Mouse (Mus musculus) adrenal gland, postnatal 4 days (tissue): ENCODE data around the gene Neurl3. TPM values are rescaled to one million over a fixed set of nuclear protein-coding genes. Genes with fewer than 3 reads are reported as not detected.

Source experiments
- DNase-seq, 2 experiments: peaks; one replicate each; pipeline ENCODE4 v3.0.0; 2021 to 2022; ENCODE audit warnings: low spot score in 2 of 2, mixed read lengths in 2 of 2
- total RNA-seq, 2 experiments: library from RNA; stranded (reverse); gene quantifications; 2 replicates each; pipeline ENCODE4 v1.2.3; 2021

Gene Neurl3
- total RNA-seq, 2 experiments from 2014 or later: 8.0 to 10.4 TPM

DNA sequence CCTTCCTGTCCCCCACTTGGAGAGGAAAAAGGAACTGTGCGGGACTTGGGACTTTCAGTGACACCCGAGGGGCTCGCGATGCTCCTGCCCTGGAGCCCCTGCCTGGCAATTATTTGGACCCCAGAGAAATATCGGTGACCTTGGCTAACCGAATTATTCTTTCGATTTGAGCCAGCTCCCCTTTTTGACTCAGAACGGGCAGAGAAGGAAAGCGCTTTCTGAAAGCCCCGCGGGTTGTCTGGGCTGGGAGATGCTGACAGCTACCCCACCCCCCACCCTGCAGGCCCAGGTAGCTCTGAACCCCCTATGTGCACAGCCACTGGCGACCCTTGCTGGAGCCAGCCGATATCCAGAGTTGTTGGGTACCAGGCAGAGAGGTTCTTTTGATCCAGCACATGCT lies 24.6 kb upstream of the Neurl3 start:
- no peak for DNase-seq

DNA sequence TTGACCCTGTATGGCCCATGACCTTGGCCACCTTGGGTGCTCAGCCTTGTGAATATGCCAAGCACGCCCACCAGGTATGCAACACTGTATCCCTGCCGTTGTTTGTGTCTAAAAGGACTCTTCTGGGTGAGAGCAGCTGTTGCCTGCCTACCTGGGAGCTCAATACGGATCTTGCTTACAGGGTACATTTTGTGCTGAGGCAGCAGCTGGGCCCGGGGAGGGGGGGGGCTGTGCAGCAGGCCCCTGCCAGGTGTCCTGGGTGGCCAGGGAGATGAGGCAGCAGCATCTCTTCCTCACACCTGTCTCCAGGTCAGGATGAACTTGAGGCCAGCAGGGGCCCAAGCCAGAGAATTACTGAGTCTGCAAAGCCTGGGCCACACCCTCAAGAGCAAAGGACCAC lies 23.6 kb upstream of the Neurl3 start:
- no peak for DNase-seq

GRCm38 (mm10) chr1:36296466-36297149 lies 22.1 kb upstream of the Neurl3 start:
- DNase-seq: no peak

DNA sequence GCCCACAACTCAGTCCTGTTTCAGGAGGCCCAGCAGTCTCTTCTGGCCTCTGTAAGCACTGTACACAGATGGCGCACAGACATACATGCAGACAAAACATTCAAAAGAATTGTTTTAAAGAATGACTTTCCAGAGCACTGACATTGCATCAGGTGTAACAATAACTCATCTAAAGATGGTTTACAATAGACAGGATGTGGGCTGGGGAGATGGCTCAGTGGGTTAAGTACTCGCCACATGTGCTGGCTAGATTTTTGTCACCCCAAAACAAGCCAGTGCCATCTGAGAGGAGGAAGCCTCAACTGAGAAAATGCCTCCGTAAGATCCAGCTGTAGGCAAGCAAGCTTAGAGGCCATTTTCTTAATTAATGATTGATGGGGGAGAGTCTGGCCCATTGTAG lies 19.9 kb upstream of the Neurl3 start:
- DNase-seq: no peak

DNA sequence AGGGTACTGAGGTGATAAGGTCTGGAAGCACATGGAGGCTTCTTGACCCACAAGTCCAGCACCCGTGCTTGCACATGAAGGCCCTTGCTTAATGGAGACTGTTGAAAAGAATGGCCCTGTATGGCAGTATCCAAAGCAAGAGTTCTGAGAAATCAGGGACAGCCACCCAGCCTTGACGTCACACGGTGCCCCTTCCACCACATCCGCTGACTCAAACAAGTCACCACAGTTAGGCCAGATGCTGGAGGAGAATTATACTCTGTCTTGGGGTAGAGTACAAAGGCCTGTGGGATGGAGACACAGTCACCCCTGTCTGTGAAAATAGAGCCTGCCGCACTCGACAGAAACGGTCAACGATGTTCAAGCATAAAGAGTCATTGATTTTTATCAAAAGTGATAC lies 19.0 kb upstream of the Neurl3 start:
- no peak for DNase-seq

- DNase-seq: no peak
These were observed 7.4 kb upstream of the Neurl3 start for GRCm38 (mm10) chr1:36281849-36282248.

- no peak for DNase-seq
These were observed 6.5 kb upstream of the Neurl3 start for GRCm38 (mm10) chr1:36280938-36281337.

GRCm38 (mm10) chr1:36279202-36279601 lies 4.7 kb upstream of the Neurl3 start:
- peak; percentile 47 to 74 for DNase-seq

DNA sequence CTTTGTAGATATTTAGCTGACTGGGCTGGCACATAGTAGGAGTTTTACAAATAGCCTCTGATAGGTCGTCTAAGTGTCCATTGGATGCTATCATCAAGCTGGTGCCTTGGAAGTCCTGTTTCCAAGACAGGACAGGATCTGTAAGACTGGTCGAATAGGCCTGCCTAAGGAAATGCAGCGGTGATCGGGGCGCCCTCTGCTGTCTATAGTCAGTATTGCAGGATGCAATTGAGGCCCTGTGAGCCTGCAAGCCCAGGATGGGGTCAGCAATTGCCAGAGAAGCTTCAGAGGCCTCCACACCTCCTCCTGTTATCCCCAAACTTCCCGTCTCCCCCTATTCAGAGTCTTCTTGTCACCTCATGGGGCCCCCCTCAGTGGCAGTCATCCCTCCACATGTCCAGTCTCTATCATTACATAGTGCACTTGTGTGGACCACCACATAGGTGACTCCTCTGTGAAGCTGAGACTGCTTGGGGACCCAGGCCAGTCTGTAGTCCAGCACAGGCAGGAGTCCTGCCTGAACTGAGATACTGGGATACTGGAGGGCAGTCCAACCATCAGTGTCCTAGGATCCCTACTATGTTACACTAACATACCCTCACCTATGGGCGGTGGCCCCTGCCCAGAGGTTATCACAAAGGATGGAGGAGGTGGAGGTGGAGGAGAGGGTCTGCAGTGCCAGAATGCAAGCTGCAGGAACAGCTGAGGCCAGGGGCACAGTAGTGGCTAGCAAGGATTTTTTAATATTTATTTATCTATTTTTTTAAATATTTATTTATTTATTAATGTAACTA lies 3.0 kb upstream of the Neurl3 start:
- DNase-seq: peak; percentile 43 to 62

DNA sequence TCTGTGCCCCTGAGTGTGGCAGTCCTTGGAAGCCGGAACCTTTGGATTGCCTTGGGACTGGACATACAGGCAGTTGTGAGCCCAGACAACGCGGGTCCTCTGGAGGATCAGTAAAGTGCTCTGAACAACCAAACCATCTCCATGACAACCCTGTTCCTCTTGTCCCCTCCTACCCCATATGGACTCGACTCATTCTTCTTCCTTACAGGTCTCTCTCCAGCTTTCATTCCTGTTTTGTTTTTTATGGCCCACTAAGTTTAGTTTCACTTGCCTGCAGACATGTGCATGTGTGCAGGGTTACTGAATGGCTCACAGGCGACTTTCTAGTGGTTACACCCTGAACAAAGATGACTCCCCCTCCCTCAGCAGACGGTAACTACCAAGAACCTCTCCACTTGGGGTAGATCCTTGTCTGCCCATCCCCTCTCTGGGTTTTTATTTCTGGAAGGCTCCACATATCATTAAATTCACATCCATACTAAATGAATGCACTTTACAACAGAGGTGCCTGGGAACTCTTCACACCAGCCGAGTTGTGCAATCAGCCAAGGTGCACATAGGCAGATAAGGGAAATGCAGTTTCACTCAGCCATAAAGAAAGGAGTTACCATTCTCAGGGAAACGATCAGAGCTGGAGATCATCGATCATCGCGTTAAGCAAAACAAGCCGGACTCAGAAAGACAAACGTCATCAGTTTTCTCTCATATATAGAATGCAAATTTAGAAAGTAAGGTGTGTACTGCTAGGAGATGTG lies 1.3 kb upstream of the Neurl3 start:
- DNase-seq: no peak

DNA sequence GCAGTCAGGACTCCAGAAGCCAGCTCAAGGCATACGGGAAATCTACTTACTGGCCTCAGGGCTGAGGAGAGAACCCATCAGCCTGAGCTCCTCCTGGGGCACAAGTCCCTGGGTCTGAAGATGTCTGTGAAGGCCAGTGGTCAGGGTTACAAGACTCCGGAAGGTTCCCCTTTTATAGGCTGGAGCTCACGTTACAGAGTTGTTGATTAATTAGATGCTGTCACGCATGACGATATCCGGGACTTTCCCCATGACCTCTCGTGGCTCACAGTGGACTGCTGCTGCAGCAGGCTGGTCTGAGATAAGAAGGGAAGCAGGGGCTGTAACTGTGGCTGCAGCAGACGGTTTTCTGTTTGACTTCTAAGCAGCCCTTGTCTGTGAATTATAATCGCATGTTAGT lies 1.2 kb downstream of the Neurl3 start:
- DNase-seq: no peak

DNA sequence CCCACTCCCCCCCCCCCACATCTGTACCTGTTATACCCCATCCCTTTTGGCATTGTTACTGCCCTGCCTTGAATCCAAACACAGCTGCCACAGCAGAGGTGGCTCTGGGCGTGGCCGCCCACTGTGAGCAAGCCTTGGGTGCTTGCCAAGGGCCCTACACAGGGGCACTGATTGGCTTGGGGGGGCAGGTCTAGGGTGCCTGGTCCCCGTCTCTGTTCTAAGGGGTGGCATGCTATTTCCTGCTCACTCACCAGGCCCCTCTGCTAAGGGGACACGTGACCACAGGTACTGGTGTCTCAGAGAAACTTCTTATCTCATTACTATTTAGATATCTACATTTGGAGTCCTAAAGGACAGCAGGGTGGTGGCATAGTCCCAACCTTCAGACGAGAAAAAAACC lies 1.9 kb downstream of the Neurl3 start:
- DNase-seq: no peak

- no peak for DNase-seq
These were observed 2.8 kb downstream of the Neurl3 start for GRCm38 (mm10) chr1:36271516-36272230.

GRCm38 (mm10) chr1:36270666-36271065 lies 3.8 kb downstream of the Neurl3 start:
- DNase-seq: no peak

GRCm38 (mm10) chr1:36269121-36269795 lies 5.2 kb downstream of the Neurl3 start:
- DNase-seq: no peak

- DNase-seq: no peak
These were observed 6.9 kb downstream of the Neurl3 start for GRCm38 (mm10) chr1:36267595-36267994.

DNA sequence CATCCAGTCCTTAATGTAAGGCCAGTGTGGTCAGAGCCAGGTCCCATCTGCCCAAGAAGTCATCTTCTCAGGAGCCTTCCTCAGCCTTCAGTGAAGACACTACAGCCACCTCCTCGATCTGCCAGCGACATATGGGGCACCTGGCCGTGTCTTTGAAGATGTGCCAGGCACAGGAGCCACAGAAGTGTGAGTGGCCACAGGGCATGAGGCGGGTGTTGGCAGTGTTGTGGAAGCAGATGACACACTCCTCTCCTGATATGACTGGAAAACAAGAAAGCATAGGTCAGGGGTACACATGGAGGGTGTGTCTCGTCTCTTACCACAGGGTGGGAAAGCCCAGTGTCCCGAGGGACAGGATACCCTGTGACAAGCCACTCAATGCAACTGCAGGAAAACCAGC lies 8.2 kb downstream of the Neurl3 start:
- DNase-seq: no peak

DNA sequence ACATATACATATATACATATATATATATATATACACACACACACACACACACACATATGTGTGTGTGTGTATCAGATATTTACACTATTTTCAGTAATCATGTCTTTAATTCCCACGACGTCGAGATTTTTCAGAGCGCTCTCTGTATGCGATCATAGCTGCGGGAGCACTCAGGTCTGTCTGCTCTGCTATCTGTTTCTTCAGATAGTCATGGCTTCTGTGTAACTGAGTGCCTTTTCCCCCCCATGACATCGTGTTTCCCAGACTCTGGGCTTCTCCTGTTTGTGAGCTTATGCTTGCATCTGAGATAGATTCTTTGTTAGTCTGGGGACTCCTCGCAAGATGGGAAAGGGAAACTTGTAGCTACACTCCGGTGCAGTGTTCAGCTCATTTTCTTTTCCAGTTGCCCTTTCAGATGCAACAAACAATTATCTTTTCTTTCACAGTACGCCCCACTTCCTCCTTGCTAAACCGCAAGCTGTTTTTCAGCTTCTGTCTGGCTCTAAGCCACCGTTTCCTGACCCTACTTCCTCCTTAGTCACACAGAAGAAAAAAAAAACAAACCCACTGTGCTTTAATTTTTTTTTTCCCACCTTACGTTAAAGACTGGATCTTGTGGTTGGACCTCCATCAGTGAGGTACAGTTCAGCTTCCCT lies 10.5 kb downstream of the Neurl3 start:
- DNase-seq: no peak

- no peak for DNase-seq
These were observed 12.6 kb downstream of the Neurl3 start for GRCm38 (mm10) chr1:36261708-36262504.
